Comparison of ENCODE assay signal across 15 mouse cellular contexts in the genomic region with DNA sequence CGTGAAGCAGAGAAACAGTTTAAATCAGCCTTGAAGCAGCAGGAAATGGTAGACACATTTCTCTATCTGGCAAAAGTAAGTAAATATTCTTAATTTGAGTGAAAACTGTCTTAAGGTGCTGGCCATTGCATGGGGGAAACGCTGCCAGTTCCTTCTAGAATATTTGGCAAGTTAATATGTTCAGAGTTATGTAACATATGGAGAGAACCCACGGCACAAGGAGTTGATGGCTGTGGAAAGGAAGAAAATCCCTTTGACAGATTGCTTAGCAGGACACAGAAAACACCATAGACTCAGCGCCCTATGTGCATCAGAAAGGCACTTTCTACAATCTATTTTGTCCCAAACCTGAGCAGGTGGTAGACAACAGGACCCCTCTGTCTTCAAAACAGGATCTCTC. TPM values are rescaled to one million over a fixed set of nuclear protein-coding genes. Genes with fewer than 3 reads are reported as not detected.
A peak's percentile ranks its signal among the peaks of the same experiment; 100 is the strongest.
DNase-seq lines count a peak whose midpoint lies in the region; ATAC-seq lines count a peak whose summit lies in the region.
"Had no signal": no experiment of that assay in that cellular context is flagged by ENCODE, and none has a peak within 500 bp of the region (broad histone marks: within the 10 kb centered on the region; RNA-seq: fewer than 3 reads in every experiment).

No protein-coding gene starts in this region.

- peak; percentile 82 for ATAC-seq in frontal cortex, adult (ENCODE audit: low TSS enrichment)
- ATAC-seq: intestine, embryonic 16.5 days; liver, postnatal 0 days; midbrain, embryonic 13.5 days had no signal

- intact Hi-C loops in left cerebral cortex, postnatal 36 days (cut with DNase I) = no loop called here

- DNase-seq in frontal cortex, postnatal 25 days (ENCODE audit: low spot score in 2 of 2) = no peak
- peak; percentile 19 to 22 for DNase-seq in left cerebral cortex, postnatal 36 days (ENCODE audit: low spot score in 2 of 2)
- no peak for DNase-seq in left cerebral cortex, adult 18-20 months (ENCODE audit: low spot score in 2 of 2)
- DNase-seq in cerebellum, postnatal 10 days = peak; percentile 28 to 33
- no peak for DNase-seq in urinary bladder, postnatal 4 days (ENCODE audit: low spot score in 2 of 2)
- no peak for DNase-seq in spleen, adult 18-20 months
- DNase-seq: adrenal gland, adult 8-10 months; gastrocnemius, postnatal 36 days; kidney, postnatal 25 days; liver, postnatal 0 days; lung, postnatal 4 days; thymus, postnatal 4 days had no signal

RNA-seq across cellular contexts. Expression of a gene that starts 41.0 kb away (rescaled TPM):
- 10 to 100 TPM; 37.5 to 49.4 TPM for total RNA-seq in left cerebral cortex, postnatal 36 days (2021)
- total RNA-seq in left cerebral cortex, adult 18-20 months (2021) = 10 to 100 TPM; 40.2 to 42.7 TPM

Comparison
In these comparisons a context has a peak if more than half of its experiments do, and no peak if none do; other contexts are left out.
1. DNase-seq: peak in left cerebral cortex, postnatal 36 days (2 of 2) and cerebellum, postnatal 10 days (2 of 2); none in frontal cortex, postnatal 25 days (0 of 2), left cerebral cortex, adult 18-20 months (0 of 2), urinary bladder, postnatal 4 days (0 of 2) and spleen, adult 18-20 months (0 of 2).